Mouse (Mus musculus): ENCODE data around the gene Gabra6. TPM values are rescaled to one million over a fixed set of nuclear protein-coding genes. Genes with fewer than 3 reads are reported as not detected.
A peak's percentile ranks its signal among the peaks of the same experiment; 100 is the strongest.

Gene Gabra6
- polyA plus RNA-seq (2015; fragmentation: Nextera tagmentation; extraction: Ambion mirVana) = not detected in 2 replicates

DNA sequence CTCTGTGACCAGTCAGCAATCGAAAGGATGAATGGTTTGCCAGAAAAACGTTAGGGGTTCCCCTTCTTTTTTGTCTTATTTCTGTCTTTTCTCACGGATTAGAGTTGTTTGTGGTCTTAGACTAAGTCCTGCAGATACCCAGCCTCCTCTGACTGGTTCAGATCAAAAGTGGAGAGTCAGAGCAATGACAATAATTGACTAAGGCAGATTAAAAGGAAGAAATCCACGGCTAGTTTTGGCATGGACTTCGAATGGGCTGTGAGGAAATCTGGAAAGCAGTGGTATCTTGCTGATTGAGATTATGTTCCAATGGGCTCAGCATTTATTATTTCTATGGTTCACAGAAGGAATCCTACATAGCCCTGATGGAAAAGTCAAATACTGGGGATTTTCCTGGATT, at the start of gene Gabra6:
Gabra6 (minus strand) TSS at position 191 of the 400 bp plus-strand sequence.
- WGBS = 74% methylated on average over 5 of the region's 5 CpGs
- no peak for ATAC-seq (ENCODE audit: low FRiP score)
- Histone ChIP-seq H3K27me3 (no peaks in the 10 kb centered on the region), H3K27ac (no peak within 1 kb of the TSS), H3K9me3 (no peaks in the 10 kb centered on the region), H3K4me2 (no peak within 1 kb of the TSS), H3K36me3 (no peaks in the 10 kb centered on the region), H3K4me1 (replicated peaks) (no peaks in the 10 kb centered on the region), H3K4me3 (no peak within 1 kb of the TSS), H3K9ac (no peak within 1 kb of the TSS)

DNA sequence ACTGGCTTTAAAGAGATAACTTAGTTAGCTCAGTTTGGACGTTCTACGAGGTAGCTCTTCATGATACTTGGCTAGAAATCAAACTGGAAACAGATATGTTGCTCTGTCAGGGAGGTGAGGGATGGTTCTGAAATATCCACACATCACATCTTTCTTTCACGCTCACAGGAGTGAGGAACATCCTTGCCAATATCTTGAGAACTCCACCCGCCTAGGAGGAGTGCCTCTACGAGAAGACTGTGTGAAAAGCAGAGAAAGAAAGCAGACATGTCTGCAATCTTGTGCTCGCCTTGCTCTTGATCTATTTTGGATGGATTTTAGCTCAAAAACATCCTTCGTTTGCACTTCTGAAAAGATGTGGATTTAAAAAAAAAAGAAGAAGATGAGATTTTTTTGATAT, 44.7 kb upstream of the Gabra6 start:
- Histone ChIP-seq H3K4me3 (no peak overlapping the region), H3K27me3 (no peaks in the 10 kb centered on the region), H3K27ac (no peak overlapping the region), H3K4me2 (no peak overlapping the region), H3K4me1 (replicated peaks) (no peaks in the 10 kb centered on the region), H3K9ac (no peak overlapping the region), H3K36me3 (no peaks in the 10 kb centered on the region), H3K9me3 (no peaks in the 10 kb centered on the region)
- ATAC-seq (ENCODE audit: low FRiP score) = no peak
- WGBS = 89% methylated on average over 7 of the region's 7 CpGs

DNA sequence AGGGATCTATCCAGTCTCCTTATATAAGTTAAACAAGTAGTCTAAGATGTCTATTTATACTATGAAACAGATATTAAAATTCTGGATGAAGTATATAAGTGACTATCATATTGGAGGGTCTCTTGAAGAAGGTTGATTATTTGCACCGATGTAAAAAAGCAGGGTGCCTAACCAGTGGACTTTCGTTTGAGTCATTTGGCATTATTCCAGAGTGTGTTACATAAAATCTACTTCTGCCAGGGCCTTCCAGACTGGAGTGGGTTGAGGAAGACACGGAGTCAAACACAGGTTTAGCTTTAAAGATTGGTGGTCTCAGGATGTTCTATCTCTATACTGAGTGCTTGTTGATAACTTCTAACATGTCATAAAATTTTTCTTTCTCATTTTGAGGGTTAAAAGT, 11.2 kb upstream of the Gabra6 start:
- Histone ChIP-seq H3K27ac (no peak overlapping the region), H3K4me3 (no peak overlapping the region), H3K36me3 (no peaks in the 10 kb centered on the region), H3K4me1 (replicated peaks) (no peaks in the 10 kb centered on the region), H3K27me3 (no peaks in the 10 kb centered on the region), H3K4me2 (no peak overlapping the region), H3K9me3 (no peaks in the 10 kb centered on the region), H3K9ac (no peak overlapping the region)
- ATAC-seq (ENCODE audit: low FRiP score) = no peak
- WGBS = 93% methylated on average over 3 of the region's 3 CpGs

- Histone ChIP-seq H3K27me3 (no peaks in the 10 kb centered on the region), H3K9me3 (no peaks in the 10 kb centered on the region), H3K9ac (no peak overlapping the region), H3K27ac (no peak overlapping the region), H3K4me3 (no peak overlapping the region), H3K4me1 (replicated peaks) (no peaks in the 10 kb centered on the region), H3K4me2 (no peak overlapping the region), H3K36me3 (no peaks in the 10 kb centered on the region)
- WGBS = 89% methylated on average over 4 of the region's 4 CpGs
- ATAC-seq (ENCODE audit: low FRiP score) = no peak
Measured at GRCm38 (mm10) chr11:42326262-42326661, 5.4 kb upstream of the Gabra6 start.

GRCm38 (mm10) chr11:42321560-42321959, 688 bp upstream of the Gabra6 start:
- 88% methylated on average over 3 of the region's 3 CpGs for WGBS
- H3K27ac ChIP-seq = no peak overlapping the region

DNA sequence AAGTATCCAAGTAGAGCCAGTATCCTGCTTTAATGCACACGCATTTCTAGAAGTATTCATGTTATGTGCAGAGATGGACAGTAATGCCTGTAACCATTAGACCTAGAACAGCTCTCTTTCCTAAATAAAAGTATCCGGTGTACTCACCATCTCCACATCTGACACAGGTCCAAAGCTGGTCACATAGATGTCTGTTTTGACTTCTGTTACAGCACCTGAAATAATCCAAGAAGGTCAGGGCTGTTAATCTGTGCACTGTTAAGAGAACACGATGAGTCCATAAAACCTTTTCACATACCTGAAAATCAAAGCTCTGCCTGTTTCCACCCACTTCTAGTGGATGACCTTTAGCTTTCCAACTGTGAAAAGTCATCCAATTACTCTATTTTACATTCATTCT, 1.4 kb downstream of the Gabra6 start:
- no peak overlapping the region for H3K4me2 ChIP-seq
- no peak overlapping the region for H3K4me3 ChIP-seq
- no peak overlapping the region for H3K9ac ChIP-seq
- WGBS = 94% methylated on average over 3 of the region's 3 CpGs
- H3K36me3 ChIP-seq = no peaks in the 10 kb centered on the region
- H3K27ac ChIP-seq = no peak overlapping the region
- H3K27me3 ChIP-seq = no peaks in the 10 kb centered on the region
- peaks cover 6% of the 10 kb centered on the region for H3K4me1 ChIP-seq (replicated peaks)
- H3K9me3 ChIP-seq = no peaks in the 10 kb centered on the region
- ATAC-seq (ENCODE audit: low FRiP score) = no peak

More at GRCm38 (mm10) chr11:42321560-42321959, 688 bp upstream of the Gabra6 start:
- Histone ChIP-seq H3K9me3 (no peaks in the 10 kb centered on the region), H3K4me3 (no peak overlapping the region), H3K36me3 (no peaks in the 10 kb centered on the region), H3K4me1 (replicated peaks) (no peaks in the 10 kb centered on the region), H3K9ac (no peak overlapping the region), H3K27me3 (no peaks in the 10 kb centered on the region), H3K4me2 (no peak overlapping the region)
- ATAC-seq (ENCODE audit: low FRiP score) = no peak

- no peak overlapping the region for H3K27ac ChIP-seq
- no peak for ATAC-seq (ENCODE audit: low FRiP score)
- no peaks in the 10 kb centered on the region for H3K27me3 ChIP-seq
- no peak overlapping the region for H3K9ac ChIP-seq
- 90% methylated on average over 6 of the region's 6 CpGs for WGBS
- peaks cover 6% of the 10 kb centered on the region for H3K4me1 ChIP-seq (replicated peaks)
- no peaks in the 10 kb centered on the region for H3K9me3 ChIP-seq
- no peak overlapping the region for H3K4me2 ChIP-seq
- no peaks in the 10 kb centered on the region for H3K36me3 ChIP-seq
- H3K4me3 ChIP-seq = no peak overlapping the region
Measured at GRCm38 (mm10) chr11:42319101-42319500, 1.8 kb downstream of the Gabra6 start.

DNA sequence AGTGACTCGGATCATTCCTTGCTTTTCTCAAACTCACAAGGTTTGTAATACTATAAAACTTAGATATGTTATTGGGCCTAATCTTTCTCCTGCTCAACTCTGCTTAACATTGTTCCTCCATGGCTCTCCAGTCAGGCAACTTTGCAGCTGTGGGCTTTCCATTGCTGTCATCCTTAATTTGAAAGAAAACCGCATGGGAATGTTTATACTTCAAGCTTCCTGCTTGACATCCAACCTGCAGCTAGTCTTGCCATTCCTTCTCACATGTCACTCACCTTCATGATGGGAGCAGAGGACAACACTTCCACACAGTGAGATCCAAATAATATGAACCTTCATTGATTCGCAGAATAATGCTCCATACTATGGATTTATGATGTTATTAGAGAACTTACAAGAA, 2.9 kb downstream of the Gabra6 start:
- WGBS = 89% methylated on average over 3 of the region's 3 CpGs
- no peak for ATAC-seq (ENCODE audit: low FRiP score)
- H3K27me3 ChIP-seq = no peaks in the 10 kb centered on the region
- H3K27ac ChIP-seq = no peak overlapping the region
- H3K4me2 ChIP-seq = no peak overlapping the region
- H3K4me1 ChIP-seq (replicated peaks) = peaks cover 6% of the 10 kb centered on the region
- H3K9me3 ChIP-seq = no peaks in the 10 kb centered on the region
- H3K4me3 ChIP-seq = no peak overlapping the region
- H3K9ac ChIP-seq = no peak overlapping the region
- H3K36me3 ChIP-seq = no peaks in the 10 kb centered on the region

GRCm38 (mm10) chr11:42314850-42315249, 6.0 kb downstream of the Gabra6 start:
- H3K4me2 ChIP-seq = peak overlapping the region; percentile 25
- H3K4me1 ChIP-seq (replicated peaks) = peaks cover 6% of the 10 kb centered on the region
- no peak overlapping the region for H3K27ac ChIP-seq
- no peak overlapping the region for H3K4me3 ChIP-seq
- ATAC-seq (ENCODE audit: low FRiP score) = peak; percentile 75; the same call in 1 of the 2 replicates
- no peak overlapping the region for H3K9ac ChIP-seq
- H3K9me3 ChIP-seq = no peaks in the 10 kb centered on the region
- 1% methylated on average over 6 of the region's 6 CpGs for WGBS
- no peaks in the 10 kb centered on the region for H3K36me3 ChIP-seq
- no peaks in the 10 kb centered on the region for H3K27me3 ChIP-seq

DNA sequence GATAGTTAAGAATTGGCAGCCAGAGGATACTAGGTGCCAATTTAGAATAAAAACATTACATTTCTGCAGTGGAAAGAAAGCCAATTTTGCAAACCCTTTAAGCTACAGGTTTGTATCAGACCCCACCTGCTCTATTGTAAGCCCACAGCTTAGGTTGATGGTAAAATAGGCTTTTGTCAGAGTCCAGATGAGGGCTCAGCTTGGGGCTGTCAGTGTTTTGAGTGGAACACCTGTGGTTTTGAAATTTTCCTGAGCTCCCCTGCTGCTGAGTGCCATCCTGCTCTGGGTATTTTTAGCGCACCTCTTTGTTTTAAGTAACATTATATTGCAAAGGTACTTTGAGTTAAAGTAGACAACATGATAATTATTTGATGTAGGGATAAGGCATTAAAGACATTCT, 10.0 kb downstream of the Gabra6 start:
- no peak overlapping the region for H3K4me2 ChIP-seq
- ATAC-seq (ENCODE audit: low FRiP score) = no peak
- H3K36me3 ChIP-seq = no peaks in the 10 kb centered on the region
- no peak overlapping the region for H3K27ac ChIP-seq
- H3K9me3 ChIP-seq = no peaks in the 10 kb centered on the region
- H3K4me3 ChIP-seq = no peak overlapping the region
- WGBS = 50% methylated on average over 1 of the region's 1 CpGs
- peaks cover 6% of the 10 kb centered on the region for H3K4me1 ChIP-seq (replicated peaks)
- H3K9ac ChIP-seq = no peak overlapping the region
- no peaks in the 10 kb centered on the region for H3K27me3 ChIP-seq

- H3K4me1 ChIP-seq (replicated peaks) = no peaks in the 10 kb centered on the region
- H3K4me2 ChIP-seq = no peak overlapping the region
- no peaks in the 10 kb centered on the region for H3K36me3 ChIP-seq
- no peak overlapping the region for H3K4me3 ChIP-seq
- ATAC-seq (ENCODE audit: low FRiP score) = no peak
- H3K27me3 ChIP-seq = no peaks in the 10 kb centered on the region
- H3K27ac ChIP-seq = no peak overlapping the region
- H3K9ac ChIP-seq = no peak overlapping the region
- 85% methylated on average over 2 of the region's 2 CpGs for WGBS
- no peaks in the 10 kb centered on the region for H3K9me3 ChIP-seq
Measured at GRCm38 (mm10) chr11:42309086-42309485, 11.8 kb downstream of the Gabra6 start.

DNA sequence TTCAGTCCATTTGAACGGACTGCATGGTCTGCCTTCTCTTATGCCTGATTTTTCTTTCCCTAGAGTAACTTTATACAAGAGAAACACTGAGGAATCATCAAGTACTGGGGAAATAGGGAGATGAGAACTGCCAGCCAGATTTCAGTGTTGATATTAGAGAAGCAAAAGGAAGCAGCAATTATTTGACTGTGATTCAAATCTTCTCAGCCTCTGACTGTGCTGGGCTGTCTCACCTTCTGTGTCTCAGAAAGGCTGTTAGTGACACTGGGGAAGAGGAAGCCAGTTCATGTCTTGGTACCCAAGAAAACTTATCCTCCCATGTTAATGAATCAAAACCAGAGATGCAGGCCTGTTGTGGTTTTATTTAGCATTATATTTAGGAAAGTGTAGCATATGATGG, 14.8 kb downstream of the Gabra6 start:
- WGBS = 84% methylated on average over 1 of the region's 1 CpGs
- Histone ChIP-seq H3K9me3 (no peaks in the 10 kb centered on the region), H3K36me3 (no peaks in the 10 kb centered on the region), H3K27me3 (no peaks in the 10 kb centered on the region), H3K4me3 (no peak overlapping the region), H3K9ac (no peak overlapping the region), H3K4me2 (no peak overlapping the region), H3K27ac (no peak overlapping the region), H3K4me1 (replicated peaks) (no peaks in the 10 kb centered on the region)
- no peak for ATAC-seq (ENCODE audit: low FRiP score)

DNA sequence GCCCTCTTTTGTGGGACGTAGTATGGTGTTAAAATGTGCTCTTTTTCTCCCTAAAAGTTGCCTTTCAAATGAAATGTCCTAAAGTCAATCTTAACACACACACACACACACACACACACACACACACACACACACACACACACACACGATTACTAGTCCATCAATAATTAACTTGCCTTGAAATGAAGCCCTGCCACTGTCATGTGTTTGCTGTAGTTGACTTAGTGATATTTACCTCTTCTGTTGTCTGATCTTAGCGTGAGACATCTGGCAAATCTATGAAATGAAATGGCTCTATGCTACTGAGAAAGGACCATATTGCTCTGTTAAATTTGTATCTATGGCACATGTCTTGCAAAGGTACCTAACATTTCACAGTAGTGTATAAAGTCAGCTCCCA, 61.9 kb downstream of the Gabra6 start:
- no peak overlapping the region for H3K27ac ChIP-seq
- no peaks in the 10 kb centered on the region for H3K4me1 ChIP-seq (replicated peaks)
- H3K4me3 ChIP-seq = no peak overlapping the region
- ATAC-seq (ENCODE audit: low FRiP score) = no peak
- WGBS = 87% methylated on average over 3 of the region's 3 CpGs
- no peaks in the 10 kb centered on the region for H3K27me3 ChIP-seq
- H3K9ac ChIP-seq = no peak overlapping the region
- no peaks in the 10 kb centered on the region for H3K9me3 ChIP-seq
- no peak overlapping the region for H3K4me2 ChIP-seq
- no peaks in the 10 kb centered on the region for H3K36me3 ChIP-seq

Measured in hindbrain, embryonic 13.5 days (tissue).